Mouse (Mus musculus) spleen, adult 2 months (tissue): ENCODE data around the gene Nck1.

Source experiments
- CTCF ChIP-seq: fragments of 200-500 bp; IDR thresholded peaks from 2 replicates; pipeline ENCODE4 v1.5.1; 2011; ENCODE audit warnings: mild to moderate bottlenecking, inconsistent platforms; ENCODE audit not compliant: insufficient read depth, insufficient read length, insufficient replicate concordance; ENCODE audit errors: extremely low read depth
- POLR2A ChIP-seq: fragments of 200-500 bp; IDR thresholded peaks from 2 replicates; pipeline ENCODE4 v1.6.1; 2011; ENCODE audit warnings: low read depth, low read length, inconsistent platforms

DNA sequence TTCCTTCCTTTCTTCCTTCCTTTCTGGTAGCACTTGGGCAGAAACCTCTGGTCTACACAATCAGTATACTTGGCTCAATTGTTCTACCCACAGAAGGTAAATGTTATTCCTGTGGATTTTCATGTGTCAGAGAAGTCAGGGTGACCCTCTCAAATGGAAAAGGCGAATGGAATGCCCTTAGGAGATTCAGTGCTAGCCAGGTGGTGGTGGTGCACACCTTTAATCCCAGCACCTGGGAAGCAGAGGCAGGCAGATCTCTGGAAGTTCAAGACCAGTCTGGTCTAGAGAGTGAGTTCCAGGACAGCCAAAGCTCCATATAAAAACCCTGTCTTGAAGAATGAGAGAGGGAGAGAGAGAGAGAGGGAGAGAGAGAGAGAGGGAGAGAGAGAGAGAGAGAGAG lies 75.7 kb downstream of the Nck1 start:
- no peak for TF ChIP-seq POLR2A
- no peak for TF ChIP-seq CTCF
